Mouse (Mus musculus): ENCODE results near the gene Tle6.

Tle6 gene

DNA sequence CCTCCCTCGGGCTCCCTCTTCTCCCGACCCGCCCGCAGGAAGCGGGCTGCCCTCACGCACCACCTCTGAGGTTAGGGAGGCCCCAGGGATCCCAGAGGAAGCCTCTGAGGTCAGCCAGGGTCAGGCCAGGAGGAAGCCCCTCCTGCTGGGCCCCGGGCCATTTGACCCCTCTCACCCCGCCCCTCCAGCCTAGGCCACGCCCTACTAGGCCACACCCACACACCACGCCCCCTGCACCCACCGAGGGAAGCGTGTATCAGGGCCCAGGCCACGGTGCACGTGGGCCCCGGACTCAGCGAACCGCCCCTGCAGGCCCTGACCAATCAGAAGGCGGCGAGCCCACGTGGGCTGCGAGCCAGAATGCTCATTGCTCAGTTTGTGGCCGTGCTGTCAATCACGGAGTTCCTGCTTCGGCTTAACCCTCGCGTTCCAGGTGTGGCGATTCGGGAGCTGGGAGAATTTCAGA, at the start of gene Tle6:
Tle6 (minus strand) TSS at position 336 of the 466 bp plus-strand sequence.
- DNase-seq (ENCODE audit: extremely low read depth, insufficient read length, low spot score), result peak; percentile 84

DNA sequence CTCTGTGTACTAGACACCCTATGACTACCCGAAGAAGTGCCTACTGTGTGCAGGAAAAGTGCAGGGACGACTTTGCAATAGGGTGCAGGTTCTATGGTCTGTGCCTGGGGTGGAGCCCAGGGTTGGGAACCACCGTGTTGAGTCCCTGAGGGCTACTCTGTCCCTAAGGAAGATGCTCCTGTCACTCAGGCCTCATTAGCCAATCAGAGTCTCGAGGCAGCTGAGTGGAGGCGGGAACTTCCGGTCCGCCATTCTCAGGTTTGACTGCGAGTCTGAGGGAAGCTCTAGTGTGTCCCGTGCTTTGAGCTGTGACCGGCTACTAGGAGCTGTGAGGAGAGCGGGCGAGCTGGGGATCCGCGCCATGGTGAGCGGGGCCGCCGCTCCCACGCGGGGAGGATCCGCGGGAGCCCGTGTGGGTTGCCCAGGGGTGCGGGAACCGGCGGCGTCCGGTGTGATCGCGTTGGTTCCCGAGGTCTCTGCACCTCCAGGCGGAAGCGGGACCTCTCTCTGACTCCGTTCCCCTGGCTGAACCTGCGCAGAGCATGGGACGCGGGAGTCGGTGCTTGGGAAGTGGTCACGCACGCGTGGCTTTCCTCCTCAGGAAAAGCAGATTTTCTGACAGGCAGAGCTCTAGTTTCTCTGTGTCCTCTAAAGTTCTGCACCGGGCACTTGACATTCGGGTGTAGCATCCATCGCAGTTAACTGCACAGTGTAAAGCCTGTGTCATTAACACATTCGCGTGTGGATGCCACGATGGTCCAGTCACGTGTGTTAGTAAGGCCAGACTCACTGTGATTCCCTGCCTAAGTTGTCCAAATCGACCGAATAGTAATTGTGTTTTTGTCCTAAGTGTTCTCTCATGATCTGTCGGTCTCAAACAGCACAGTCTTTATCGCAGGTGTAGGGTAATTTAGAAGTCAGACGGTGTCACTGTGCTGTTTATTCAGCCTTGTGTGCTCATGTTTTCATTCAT, 48.2 kb upstream of the Tle6 start, which contains the start of gene Gm10778:
Gm10778 (plus strand) TSS at position 257 of the 973 bp plus-strand sequence.
- DNase-seq (ENCODE audit: extremely low read depth, insufficient read length, low spot score), result peak; percentile 84

DNA sequence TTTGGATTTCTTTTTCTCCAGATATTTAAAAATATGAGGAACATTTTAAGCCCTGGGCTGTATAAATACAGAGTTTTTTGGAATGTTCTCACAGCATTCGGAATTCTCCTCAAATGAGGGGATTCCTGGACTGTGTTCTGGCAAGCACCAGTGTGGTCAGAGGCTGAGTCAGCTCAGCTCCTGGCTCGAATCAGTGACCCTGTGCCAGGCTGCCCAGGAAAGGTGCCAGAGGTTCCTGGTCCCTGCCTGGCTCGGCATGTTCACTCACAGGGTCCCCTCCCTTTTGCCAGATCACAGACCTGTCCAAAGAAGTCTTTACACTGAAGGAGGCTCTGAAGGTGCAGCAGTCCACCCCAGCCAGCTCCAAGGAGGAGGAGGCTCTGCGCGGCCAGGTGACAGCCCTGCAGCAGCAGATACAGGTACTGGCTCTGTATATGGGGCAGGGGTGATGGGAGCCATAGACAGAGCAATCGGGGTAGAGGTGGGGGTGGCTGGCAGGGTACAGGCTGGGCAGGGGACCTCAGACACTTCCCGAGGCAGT, 45.2 kb upstream of the Tle6 start:
- peak; percentile 66 for DNase-seq (ENCODE audit: extremely low read depth, insufficient read length, low spot score)

DNA sequence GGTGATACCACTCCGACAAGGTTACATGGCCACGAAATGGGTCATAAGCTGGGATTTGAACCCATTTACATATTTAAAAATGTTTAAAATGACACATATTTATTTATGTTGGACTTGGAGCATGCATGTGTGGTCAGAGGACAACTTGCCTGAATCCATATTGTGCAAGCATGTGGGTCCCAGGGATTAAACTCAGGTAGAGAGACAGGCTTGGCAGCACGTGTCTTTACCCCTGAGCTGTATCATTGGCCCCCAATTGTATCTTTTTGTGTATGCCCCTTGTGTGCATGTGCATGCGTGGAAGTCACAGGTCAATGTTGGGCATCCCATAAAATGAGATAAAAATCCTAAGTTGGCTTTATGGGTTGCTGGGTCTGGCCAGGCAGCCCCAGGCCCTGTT, 44.5 kb upstream of the Tle6 start:
- no peak for DNase-seq (ENCODE audit: extremely low read depth, insufficient read length, low spot score)

DNA sequence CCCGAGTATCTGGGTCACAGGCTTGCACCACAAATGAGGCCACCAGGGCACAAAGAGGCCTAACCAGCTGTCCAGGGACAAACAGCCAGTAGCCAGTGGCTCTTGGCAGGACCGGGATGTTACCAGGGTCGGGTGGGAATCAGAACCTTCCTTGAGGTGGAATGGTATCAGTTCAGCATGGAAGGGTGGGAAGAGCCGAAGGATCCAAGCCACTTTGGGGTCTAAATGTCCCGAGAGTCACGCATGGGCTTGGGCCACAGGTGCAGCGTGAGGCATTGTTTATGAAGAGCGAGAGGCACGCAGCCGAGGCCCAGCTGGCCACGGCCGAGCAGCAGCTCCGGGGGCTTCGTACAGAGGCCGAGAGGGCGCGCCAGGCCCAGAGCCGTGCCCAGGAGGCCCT, 43.8 kb upstream of the Tle6 start:
- DNase-seq (ENCODE audit: extremely low read depth, insufficient read length, low spot score), result no peak

DNA sequence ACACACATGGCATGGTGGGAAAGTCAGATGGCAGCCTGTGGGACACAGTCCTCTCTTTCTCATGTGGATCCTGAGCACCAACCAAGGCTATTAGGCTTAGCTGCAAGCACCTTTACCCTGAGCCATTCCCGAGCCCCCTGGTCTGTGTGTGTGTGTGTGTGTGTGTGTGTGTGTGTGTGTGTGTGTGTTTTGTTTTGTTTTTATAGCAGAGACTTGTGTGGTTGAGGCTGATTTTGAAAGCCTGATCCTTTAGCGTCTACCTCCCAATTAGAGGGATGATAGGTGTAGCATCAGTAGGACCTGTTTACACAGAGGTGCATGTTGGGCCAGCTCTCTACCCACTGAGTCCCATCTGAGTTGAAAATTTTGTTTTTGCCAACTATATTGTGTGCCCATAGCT, 43.3 kb upstream of the Tle6 start:
- DNase-seq (ENCODE audit: extremely low read depth, insufficient read length, low spot score), result no peak

DNA sequence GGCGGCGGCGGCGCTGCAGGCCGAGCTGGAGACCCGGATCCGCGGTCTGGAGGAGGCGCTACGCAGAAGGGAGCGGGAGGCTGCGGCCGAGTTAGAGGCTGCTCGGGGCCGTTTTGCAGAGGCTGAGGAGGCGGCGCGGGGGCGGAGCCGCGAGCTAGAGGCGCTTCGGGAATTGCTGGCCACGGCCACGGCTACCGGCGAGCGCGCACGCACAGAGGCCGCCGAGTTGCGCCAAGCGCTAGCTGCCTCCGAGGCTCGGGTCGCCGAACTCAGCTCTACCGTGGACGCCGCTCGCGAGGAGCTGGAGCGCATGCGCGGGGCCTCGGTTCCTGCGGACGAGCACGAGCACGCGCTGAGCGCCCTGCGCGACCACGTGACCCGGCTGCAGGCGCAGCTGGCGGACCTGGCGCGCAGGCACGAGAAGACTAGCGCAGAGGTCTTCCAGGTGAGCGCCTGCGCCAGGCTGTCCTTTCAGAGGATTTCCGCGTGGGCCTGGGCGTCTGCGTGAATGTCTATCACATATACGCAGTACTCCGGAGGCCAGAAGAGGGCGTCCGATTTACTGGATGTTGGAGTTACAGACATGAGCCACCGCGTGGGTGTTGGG, 42.7 kb upstream of the Tle6 start:
- peak; percentile 99 for DNase-seq (ENCODE audit: extremely low read depth, insufficient read length, low spot score)

DNA sequence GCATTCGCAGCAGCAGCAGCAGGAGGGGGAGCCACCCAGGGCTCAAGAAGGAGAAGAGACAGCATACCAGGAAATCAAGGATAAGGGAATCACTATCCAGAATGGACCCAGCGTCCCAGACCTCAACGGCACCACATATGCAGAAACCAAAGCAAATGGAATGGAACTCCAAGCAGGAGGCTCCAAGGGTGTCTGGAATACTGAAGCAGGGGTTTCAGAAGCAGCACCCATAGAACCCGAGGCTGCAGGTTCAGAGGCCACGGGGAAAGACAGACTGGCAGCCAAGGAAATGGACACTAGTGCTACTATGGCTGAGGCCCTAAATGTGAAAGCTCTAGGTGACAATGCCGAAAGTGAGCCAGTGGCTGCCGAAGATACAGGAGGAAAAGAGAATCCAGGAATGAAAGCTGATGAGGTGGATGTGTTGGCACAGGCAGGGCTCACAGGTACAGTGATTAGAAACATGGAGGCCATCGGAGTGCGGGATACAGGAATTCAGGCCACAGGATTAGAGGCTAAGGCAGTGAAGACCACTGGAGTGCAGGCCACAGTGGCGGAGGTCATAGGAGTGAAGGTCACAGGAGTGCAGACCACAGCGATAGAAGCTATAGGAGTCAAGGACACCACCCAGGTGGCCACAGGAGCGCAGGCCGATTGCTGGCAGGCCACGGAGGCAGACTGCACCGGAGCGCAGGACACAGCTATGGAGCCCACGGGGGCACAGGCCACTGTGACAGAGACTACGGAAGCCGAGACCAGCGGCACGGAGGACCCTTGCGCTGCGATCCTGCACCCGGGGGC, 42.0 kb upstream of the Tle6 start:
- DNase-seq (ENCODE audit: extremely low read depth, insufficient read length, low spot score), result no peak

DNA sequence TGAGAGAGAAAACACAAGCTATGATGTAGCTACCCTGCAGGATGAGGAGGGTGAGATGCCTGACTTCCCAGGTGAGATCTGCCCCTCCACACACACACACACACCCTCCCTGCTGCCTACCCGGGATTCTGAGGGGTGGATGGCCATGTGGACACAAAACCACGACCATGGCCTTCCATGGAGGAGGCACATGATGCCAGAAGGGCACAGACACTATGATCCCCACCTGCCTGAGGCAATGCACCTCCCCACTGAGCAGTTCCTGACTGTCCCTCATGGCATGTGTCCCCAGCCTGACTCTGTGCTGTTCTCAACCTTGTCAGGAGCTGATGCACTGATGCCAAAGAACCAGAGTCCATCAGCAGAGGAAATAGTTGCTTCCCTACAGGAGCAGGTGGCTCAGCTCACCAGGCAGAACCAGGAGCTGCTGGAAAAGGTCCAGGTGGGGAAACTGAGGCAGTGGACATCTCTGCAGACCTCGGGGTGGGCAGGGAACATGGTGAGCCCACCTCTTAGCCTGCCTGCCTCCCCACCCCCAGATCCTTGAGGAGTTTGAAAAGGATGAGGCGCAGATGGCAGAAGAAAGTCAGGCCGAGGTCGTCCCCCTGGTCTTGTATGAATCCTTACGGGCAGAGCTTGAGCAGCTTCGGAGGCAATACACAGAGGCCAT, 41.2 kb upstream of the Tle6 start:
- DNase-seq (ENCODE audit: extremely low read depth, insufficient read length, low spot score), result no peak

DNA sequence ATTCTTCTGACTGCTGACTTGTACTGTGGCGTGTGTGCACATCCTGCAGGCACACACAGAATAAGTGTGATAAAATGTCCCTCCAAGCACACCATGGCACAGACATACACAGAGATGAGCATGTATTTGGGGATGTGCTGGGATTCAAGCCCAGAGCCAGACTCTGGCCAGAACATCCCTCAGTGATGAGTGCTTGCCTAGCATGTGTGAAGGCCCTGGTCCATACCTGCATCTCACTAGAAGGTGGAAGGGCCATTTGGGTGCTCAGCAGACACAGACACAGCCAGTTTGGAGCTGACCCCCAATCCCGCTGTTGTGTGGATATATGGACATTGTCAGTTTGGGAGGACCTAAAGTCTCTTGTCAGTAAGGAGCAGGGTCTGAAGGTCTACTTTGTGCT, 40.7 kb upstream of the Tle6 start:
- no peak for DNase-seq (ENCODE audit: extremely low read depth, insufficient read length, low spot score)

DNA sequence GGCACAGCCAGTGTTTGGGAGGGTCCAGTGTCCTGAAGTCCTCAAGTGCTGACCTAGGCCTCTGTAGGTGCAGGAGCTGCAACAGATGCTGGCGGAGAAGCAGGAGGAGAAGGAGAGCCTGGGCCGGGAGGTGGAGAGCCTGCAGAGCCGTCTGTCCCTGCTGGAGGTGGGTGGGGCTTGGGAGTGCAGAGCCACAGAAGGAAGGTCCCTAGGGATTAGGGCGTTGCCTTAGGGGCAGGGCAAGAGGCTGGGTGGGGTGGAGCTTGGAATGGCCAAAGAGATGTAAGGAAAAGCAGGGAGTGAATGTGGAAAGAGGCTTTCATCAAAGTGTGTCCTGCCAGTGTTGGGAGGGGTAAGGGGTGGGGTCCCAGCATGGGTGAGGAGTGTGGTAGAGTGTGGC, 40.0 kb upstream of the Tle6 start:
- peak; percentile 74 for DNase-seq (ENCODE audit: extremely low read depth, insufficient read length, low spot score)

DNA sequence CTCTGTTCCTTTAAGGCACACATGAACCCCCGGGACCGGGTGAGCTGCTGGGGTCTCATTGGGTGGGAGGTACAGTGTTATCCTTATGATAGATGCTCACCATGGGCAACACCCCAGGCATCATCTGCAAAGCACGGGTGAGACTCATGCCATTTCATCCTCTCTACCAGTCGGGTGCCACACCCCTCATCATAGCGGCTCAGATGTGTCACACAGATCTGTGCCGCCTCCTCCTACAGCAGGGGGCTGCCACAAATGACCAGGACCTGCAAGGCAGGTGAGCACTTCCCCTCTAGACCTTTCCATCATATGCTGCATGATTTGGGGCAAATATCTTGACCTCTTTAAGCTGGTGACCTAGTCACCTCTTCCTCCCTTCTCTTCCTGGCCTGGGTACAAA, 37.2 kb upstream of the Tle6 start:
- no peak for DNase-seq (ENCODE audit: extremely low read depth, insufficient read length, low spot score)

DNA sequence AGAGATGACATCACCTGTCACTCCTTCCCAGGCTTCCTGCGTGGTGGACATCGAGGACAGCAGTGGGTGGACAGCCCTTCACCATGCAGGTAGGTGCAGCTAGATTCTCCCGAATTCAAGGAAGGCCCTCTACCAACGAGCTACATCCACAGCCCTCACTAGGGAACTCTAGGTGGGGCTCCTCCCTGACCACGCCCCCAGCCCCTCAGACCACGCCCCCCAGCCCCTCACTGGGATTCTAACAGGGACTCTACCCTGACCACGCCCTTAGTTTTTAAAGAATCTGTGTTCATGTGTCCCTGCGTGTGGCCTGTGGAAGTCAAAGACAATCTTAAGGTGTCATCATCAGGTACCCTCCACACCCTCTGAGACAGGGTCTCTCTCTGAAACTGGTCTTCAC, 35.5 kb upstream of the Tle6 start:
- no peak for DNase-seq (ENCODE audit: extremely low read depth, insufficient read length, low spot score)

DNA sequence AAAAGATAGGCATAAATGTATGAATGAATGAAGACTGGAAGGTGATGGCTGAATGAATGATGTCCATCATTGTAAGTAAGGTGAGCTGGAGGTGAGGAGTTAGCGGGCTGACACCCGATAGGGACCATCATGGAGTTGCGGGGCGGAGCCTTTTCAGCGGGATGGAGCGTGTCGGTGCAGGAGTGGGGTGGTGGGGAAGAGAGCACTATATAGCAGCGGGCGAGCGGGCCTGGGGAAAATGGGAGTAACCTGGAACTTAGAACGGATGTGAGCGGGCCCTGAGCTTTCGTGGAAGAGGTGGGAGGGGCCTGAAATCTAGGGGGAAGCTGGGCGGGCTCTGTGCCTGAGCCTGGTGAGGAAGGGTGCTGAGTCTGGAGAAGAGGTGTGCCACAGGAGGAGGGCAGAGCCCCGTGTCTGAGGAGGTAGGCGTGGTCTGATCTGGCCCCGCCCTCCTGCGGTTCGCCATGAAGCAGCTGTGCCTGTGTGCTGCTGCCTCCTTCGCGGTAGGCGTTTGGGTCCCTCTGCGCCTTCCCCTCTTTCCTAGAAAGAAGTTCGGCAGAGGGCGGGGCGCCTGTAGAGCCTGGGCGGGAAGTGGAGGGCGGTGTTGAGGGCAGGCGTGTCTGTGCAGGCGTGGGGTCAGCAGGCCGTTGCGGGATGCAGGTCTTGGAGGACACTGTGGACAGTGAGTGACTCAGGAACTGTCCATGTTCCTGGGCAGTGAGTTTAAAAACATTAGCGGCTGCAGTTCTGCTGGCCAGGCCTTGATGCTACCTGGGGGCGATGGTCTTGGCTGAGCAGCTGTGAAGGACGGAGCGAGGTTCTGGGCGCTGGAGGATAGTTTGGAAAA, 32.6 kb upstream of the Tle6 start:
- DNase-seq (ENCODE audit: extremely low read depth, insufficient read length, low spot score), result no peak

DNA sequence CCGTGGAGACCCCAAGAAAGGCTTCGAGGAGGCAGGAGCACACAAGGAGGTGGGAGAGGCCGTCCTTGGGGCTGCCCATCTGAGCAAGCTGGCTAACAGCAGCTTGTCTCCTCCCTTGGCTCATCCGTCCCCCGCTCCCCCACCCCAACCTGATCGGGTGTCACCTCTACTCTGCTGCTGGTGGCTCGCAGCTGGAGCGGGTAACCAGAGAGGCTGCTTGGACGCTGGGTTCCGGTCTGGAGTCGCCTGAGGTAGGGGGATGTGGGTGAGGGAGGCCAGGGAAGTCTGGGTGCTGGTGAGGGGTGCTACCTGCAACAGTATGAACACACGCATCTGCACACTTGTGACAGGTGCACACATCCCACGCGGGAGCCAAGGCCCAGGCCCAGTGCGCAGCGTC, 27.5 kb upstream of the Tle6 start, which contains the start of gene Ankrd24:
Ankrd24 (plus strand) TSS at position 151 of the 400 bp plus-strand sequence.
- DNase-seq (ENCODE audit: extremely low read depth, insufficient read length, low spot score), result no peak

DNA sequence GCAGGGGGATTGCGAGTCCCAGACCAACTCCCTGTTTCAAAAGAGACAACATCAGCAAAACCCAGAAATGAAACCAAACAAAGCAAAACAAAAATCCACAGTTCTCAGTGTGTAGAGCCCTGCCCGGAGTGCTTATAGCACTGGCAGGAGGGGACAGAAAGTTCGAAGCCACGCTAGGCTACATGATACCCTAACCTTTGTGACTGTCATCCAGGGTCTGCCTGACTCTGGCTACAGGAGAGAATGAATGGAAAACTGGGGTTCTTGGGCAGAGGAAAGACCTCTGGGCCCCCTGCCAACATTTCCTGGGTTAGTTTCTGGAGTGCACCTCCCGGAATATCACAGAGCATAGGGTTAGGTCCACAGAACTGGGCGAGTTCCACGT, 27.0 kb upstream of the Tle6 start:
- no peak for DNase-seq (ENCODE audit: extremely low read depth, insufficient read length, low spot score)

DNA sequence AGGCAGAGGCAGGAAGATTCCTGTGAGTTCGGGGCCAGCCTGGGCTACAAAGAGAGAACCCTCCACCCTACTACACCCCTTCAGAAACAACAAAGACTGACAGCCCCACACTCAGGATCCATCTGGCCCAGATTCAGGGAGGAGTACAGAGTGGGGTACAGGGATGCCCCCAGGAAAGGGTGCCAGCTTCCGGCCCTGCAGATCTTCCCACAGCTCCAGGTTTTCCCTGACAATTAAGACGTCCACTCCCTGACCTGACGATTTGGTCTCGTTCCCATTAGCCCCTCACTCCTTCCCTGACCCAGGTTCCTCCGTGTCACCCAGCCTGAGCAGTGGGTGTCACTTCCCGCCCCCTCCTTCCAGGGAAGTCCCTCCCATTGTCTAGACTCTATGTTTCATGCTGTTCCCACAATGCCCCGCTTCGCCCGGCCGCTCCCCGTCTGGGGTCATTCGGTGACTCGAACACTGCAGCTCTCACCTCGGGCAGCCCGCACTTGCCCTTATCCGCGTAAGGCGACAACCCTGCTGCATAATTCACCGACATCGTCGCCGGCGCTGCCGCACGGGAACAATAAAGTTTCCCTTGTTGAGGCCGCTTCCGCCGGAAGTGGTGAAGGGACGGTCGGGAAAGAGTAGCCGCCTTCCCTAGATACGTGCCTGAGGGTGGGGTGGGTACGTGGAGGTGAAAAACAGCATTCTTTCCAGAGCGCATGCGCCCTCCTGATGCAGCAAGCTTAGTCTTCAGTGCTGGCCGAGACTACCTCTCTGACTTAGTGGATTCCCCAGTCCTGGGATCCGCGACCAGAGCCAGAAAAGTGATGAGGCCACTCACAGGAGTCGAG, 26.3 kb upstream of the Tle6 start, which contains the start of gene Sirt6:
Sirt6 (minus strand) TSS at position 804 of the 842 bp plus-strand sequence.
- DNase-seq (ENCODE audit: extremely low read depth, insufficient read length, low spot score), result peak; percentile 93

Data from 3134 (cell line).